Mouse (Mus musculus) limb, embryonic 15.5 days (tissue): ENCODE results near the gene Tekt1. TPM values are rescaled to one million over a fixed set of nuclear protein-coding genes. Genes with fewer than 3 reads are reported as not detected.

Experiments used
- ATAC-seq: fragments of 200-750 bp; cut with Nextera tagmentation; 2 replicates; pipeline ENCODE4 v1.8.0; 2017; ENCODE audit warnings: low read depth, moderate TSS enrichment; ENCODE audit not compliant: insufficient number of reproducible peaks, low FRiP score, low TSS enrichment
- H3K27ac ChIP-seq: fragments of 300-500 bp; sonication (generic); 2 replicates; pipeline ENCODE4 v1.5.1; 2015; ENCODE audit warnings: moderate library complexity, mild to moderate bottlenecking, inconsistent platforms
- H3K27me3 ChIP-seq: fragments of 300-500 bp; sonication (generic); 2 replicates; pipeline ENCODE4 v1.6.1; 2015; ENCODE audit warnings: inconsistent platforms
- H3K36me3 ChIP-seq: fragments of 300-500 bp; sonication (generic); 2 replicates; pipeline ENCODE4 v1.6.1; 2015; ENCODE audit warnings: inconsistent platforms
- H3K4me1 ChIP-seq: fragments of 300-500 bp; sonication (generic); 2 replicates; pipeline ENCODE4 v1.6.1; 2015; ENCODE audit warnings: inconsistent platforms
- H3K4me2 ChIP-seq: fragments of 300-500 bp; sonication (generic); 2 replicates; pipeline ENCODE4 v1.6.1; 2015; ENCODE audit warnings: mild to moderate bottlenecking, inconsistent platforms
- H3K4me3 ChIP-seq: fragments of 300-500 bp; sonication (generic); 2 replicates; pipeline ENCODE4 v1.5.1; 2015; ENCODE audit warnings: mild to moderate bottlenecking, inconsistent platforms
- H3K9ac ChIP-seq: fragments of 300-500 bp; sonication (generic); 2 replicates; pipeline ENCODE4 v1.6.1; 2015; ENCODE audit warnings: inconsistent platforms
- H3K9me3 ChIP-seq: fragments of 300-500 bp; sonication (generic); 2 replicates; pipeline ENCODE4 v1.6.1; 2016; ENCODE audit warnings: inconsistent platforms
- WGBS: fragments of 180-500 bp; shearing (Covaris S2); methylation state at CpG from one replicate; pipeline ENCODE4 v1.1.7; 2015; 5-methylcytosine and 5-hydroxymethylcytosine counted together
- microRNA-seq: library from miRNA; unstranded; fragments of <30 nt; microRNA quantifications from one replicate; pipeline ENCODE4, GENCODE M21; 2016
- polyA plus RNA-seq: library from polyadenylated mRNA; unstranded; fragments of >200 nt; fragmentation: Nextera tagmentation; extraction: Ambion mirVana; gene quantifications from 2 replicates; pipeline ENCODE4 v1.2.1, GENCODE M21; 2015

The Tekt1 gene
- polyA plus RNA-seq, 1 experiment from 2014 or later: 1.5 TPM

DNA sequence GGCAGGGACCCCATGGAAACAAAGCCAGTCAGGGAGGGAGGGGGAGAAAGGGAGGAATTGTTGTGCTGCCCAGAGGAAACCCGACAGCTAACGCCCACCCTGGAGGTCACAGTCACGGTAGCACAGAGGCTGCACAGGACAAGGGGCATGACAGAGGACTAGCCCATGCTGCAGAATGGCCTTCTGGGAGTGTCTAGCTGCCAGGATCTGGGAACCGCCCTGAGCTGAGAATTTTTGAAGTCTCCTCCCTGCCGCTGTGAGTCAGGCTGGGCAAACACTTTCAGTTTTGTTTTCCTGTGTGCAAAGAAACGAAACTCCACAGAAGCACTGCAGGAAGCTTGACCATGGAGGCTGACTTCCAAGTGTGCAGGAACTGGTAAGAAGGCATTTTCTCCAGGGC, 60.9 kb downstream of the Tekt1 start, which contains the start of gene Xaf1:
Gene Xaf1, plus strand, starts transcription at position 296 of the 400 bp plus-strand sequence.
- 0 out of 2 replicates have a peak, but pooled peaks cover 5% of the 10 kb centered on the region for H3K4me1 ChIP-seq
- no peak within 1 kb of the TSS for H3K9ac ChIP-seq
- H3K4me2 ChIP-seq: peak within 1 kb of the TSS; percentile 29; the same call in 1 of the 2 replicates
- H3K9me3 ChIP-seq: no peaks in the 10 kb centered on the region
- 34% methylated on average over 6 of the region's 6 CpGs for WGBS
- H3K27me3 ChIP-seq: no peaks in the 10 kb centered on the region
- peak within 1 kb of the TSS; percentile 10; the same call in 1 of the 2 replicates for H3K4me3 ChIP-seq
- no peak within 1 kb of the TSS for H3K27ac ChIP-seq
- no peak for ATAC-seq
- H3K36me3 ChIP-seq: no peaks in the 10 kb centered on the region

Small RNA genes within 50 kb of the gene (microRNA-seq; reads per million reads assigned to microRNA genes)
- not detected for gene Mir6338

Other genes starting within 250 kb of the Tekt1 start
- gene Pitpnm3, start 226.7 kb downstream of the Tekt1 start, polyA plus RNA-seq: 0.68 and 0.70 TPM in 2 replicates
- 0.29 and 0.56 TPM in 2 replicates for gene Gm43951, start 155.6 kb downstream of the Tekt1 start, polyA plus RNA-seq
- 12.9 and 14.7 TPM in 2 replicates for gene 4933427D14Rik, start 155.0 kb downstream of the Tekt1 start, polyA plus RNA-seq
- 257 and 283 TPM in 2 replicates for gene Txndc17, start 154.9 kb downstream of the Tekt1 start, polyA plus RNA-seq
- 36.6 and 40.0 TPM in 2 replicates for gene Med31, start 146.8 kb downstream of the Tekt1 start, polyA plus RNA-seq
- gene Slc13a5, start 95.2 kb downstream of the Tekt1 start, polyA plus RNA-seq: 3.2 and 4.5 TPM in 2 replicates
- 3.2 and 3.5 TPM in 2 replicates for gene Xaf1, start 60.8 kb downstream of the Tekt1 start, polyA plus RNA-seq
- not detected in 2 replicates for gene Fbxo39, start 48.0 kb downstream of the Tekt1 start, polyA plus RNA-seq
- gene Smtnl2, start 49.3 kb upstream of the Tekt1 start, polyA plus RNA-seq: 85.0 and 97.2 TPM in 2 replicates
- 10.4 and 11.5 TPM in 2 replicates for gene Ggt6, start 73.1 kb upstream of the Tekt1 start, polyA plus RNA-seq
- 127 and 128 TPM in 2 replicates for gene Mybbp1a, start 78.9 kb upstream of the Tekt1 start, polyA plus RNA-seq
- gene Spns2, start 127.5 kb upstream of the Tekt1 start, polyA plus RNA-seq: 10.6 TPM in 2 replicates
- 0.88 and 0.97 TPM in 2 replicates for gene Spns3, start 188.1 kb upstream of the Tekt1 start, polyA plus RNA-seq
- 63.3 and 65.7 TPM in 2 replicates for gene Ube2g1, start 244.8 kb upstream of the Tekt1 start, polyA plus RNA-seq